Mouse (Mus musculus) thymus, adult 2 months (tissue): Measurements from ENCODE around the gene Bok.

Experiments used
- CTCF ChIP-seq: fragments of 200-500 bp; IDR thresholded peaks from 2 replicates; pipeline ENCODE4 v1.5.1; 2012; ENCODE audit warnings: mild to moderate bottlenecking, control low read depth, low read length, moderate library complexity, borderline replicate concordance; ENCODE audit not compliant: control insufficient read depth, poor library complexity, insufficient read depth; ENCODE audit errors: extremely low read depth
- POLR2A ChIP-seq: fragments of 200-500 bp; IDR thresholded peaks from 2 replicates; pipeline ENCODE4 v1.6.1; 2012; ENCODE audit warnings: mild to moderate bottlenecking, low read length, control low read depth, moderate library complexity; ENCODE audit not compliant: control insufficient read depth, poor library complexity, insufficient read depth; ENCODE audit errors: extremely low read depth

GRCm38 (mm10) chr1:93692773-93693172, 7.3 kb downstream of the Bok start:
- TF ChIP-seq CTCF (no peak), POLR2A (no peak)
